Mouse (Mus musculus): ENCODE results near the gene Bcl2. TPM values are rescaled to one million over a fixed set of nuclear protein-coding genes. Genes with fewer than 3 reads are reported as not detected.

Gene Bcl2
- polyA plus RNA-seq, 1 experiment from 2014 or later, result 13.4 TPM

Small RNA genes lying within 50 kb of the gene (microRNA-seq; reads per million reads assigned to microRNA genes)
- gene Mir3473f, result not detected

Other genes with a start within 250 kb of the Bcl2 start
- gene Kdsr, start 45.5 kb upstream of the Bcl2 start, polyA plus RNA-seq (2014; fragmentation: Nextera tagmentation; extraction: Ambion mirVana), result 13.5 and 15.0 TPM in 2 replicates
- 74.8 and 82.1 TPM in 2 replicates for gene Vps4b, start 82.5 kb upstream of the Bcl2 start, polyA plus RNA-seq (2014; fragmentation: Nextera tagmentation; extraction: Ambion mirVana)
- 0.27 TPM in 1 of 2 replicates, not detected in the other for gene Serpinb5, start 146.9 kb upstream of the Bcl2 start, polyA plus RNA-seq (2014; fragmentation: Nextera tagmentation; extraction: Ambion mirVana)
- not detected in 2 replicates for gene Serpinb12, start 220.2 kb upstream of the Bcl2 start, polyA plus RNA-seq (2014; fragmentation: Nextera tagmentation; extraction: Ambion mirVana)

All from intestine, embryonic 14.5 days (tissue).